ENCODE assay signal across 12 mouse cellular contexts in genomic region chr17:28907959-28908358, GRCm38 (mm10). TPM values are rescaled to one million over a fixed set of nuclear protein-coding genes. Genes with fewer than 3 reads are reported as not detected.
DNase-seq lines count a peak whose midpoint lies in the region; ATAC-seq lines count a peak whose summit lies in the region.
"Had no signal": no experiment of that assay in that cellular context is flagged by ENCODE, and none has a peak within 500 bp of the region (broad histone marks: within the 10 kb centered on the region; RNA-seq: fewer than 3 reads in every experiment).

No protein-coding gene starts in this region.

- no peak for DNase-seq in midbrain, embryonic 11.5 days (ENCODE audit: low spot score, missing footprints)
- DNase-seq in left cerebral cortex, adult 18-20 months (ENCODE audit: low spot score in 2 of 2): peak; percentile 24 to 61
- peak; percentile 53 for DNase-seq in right cerebral cortex, postnatal 4 days
- DNase-seq in kidney, adult 8-10 months: no peak
- DNase-seq: kidney, adult 11 months had no signal

- H3K27ac ChIP-seq in forebrain, embryonic 16.5 days (ENCODE audit: low read length): peak overlapping the region; percentile 50; the same call in 1 of the 2 replicates
- no peak overlapping the region for H3K27ac ChIP-seq in forebrain, embryonic 12.5 days
- H3K27ac ChIP-seq in midbrain, embryonic 16.5 days (ENCODE audit: low read length): peak overlapping the region; percentile 50; the same call in 1 of the 2 replicates
- no peak overlapping the region for H3K27ac ChIP-seq in midbrain, embryonic 11.5 days (ENCODE audit: low read depth, low read length)
- no peak overlapping the region for H3K27ac ChIP-seq in heart, embryonic 12.5 days (ENCODE audit: poor library complexity, severe bottlenecking)

- H3K27me3 ChIP-seq in forebrain, embryonic 16.5 days (replicated peaks; ENCODE audit: control insufficient read depth, insufficient read depth, low read length): 0 out of 2 replicates have a peak, but pooled peaks cover 4% of the 10 kb centered on the region
- H3K27me3 ChIP-seq in forebrain, embryonic 12.5 days: peaks cover 23% of the 10 kb centered on the region
- no peaks in the 10 kb centered on the region for H3K27me3 ChIP-seq in midbrain, embryonic 16.5 days (ENCODE audit: control insufficient read depth, insufficient read depth, low read depth, low read length)
- H3K27me3 ChIP-seq in midbrain, embryonic 11.5 days (ENCODE audit: control insufficient read depth, insufficient read depth, low read length): peaks cover 3% of the 10 kb centered on the region; the same call in 1 of the 2 replicates
- peaks cover 19% of the 10 kb centered on the region for H3K27me3 ChIP-seq in heart, embryonic 12.5 days (replicated peaks)

- no peak overlapping the region for H3K9ac ChIP-seq in forebrain, embryonic 16.5 days (replicated peaks; ENCODE audit: low read depth, low read length)
- no peak overlapping the region for H3K9ac ChIP-seq in forebrain, embryonic 12.5 days
- H3K9ac ChIP-seq in midbrain, embryonic 16.5 days (ENCODE audit: low read depth, low read length): no peak overlapping the region
- no peak overlapping the region for H3K9ac ChIP-seq in midbrain, embryonic 11.5 days (ENCODE audit: low read length)
- H3K9ac ChIP-seq in heart, embryonic 12.5 days: no peak overlapping the region

- H3K4me3 ChIP-seq in forebrain, embryonic 16.5 days (replicated peaks; ENCODE audit: low read length): no peak overlapping the region
- no peak overlapping the region for H3K4me3 ChIP-seq in forebrain, embryonic 12.5 days (replicated peaks)
- H3K4me3 ChIP-seq in midbrain, embryonic 16.5 days (ENCODE audit: low read depth, low read length): no peak overlapping the region
- no peak overlapping the region for H3K4me3 ChIP-seq in midbrain, embryonic 11.5 days (ENCODE audit: low read depth, low read length)
- no peak overlapping the region for H3K4me3 ChIP-seq in heart, embryonic 12.5 days
- H3K4me3 ChIP-seq: megakaryocyte, embryonic 14.5 days had no signal

- no peaks in the 10 kb centered on the region for H3K9me3 ChIP-seq in forebrain, embryonic 16.5 days (ENCODE audit: control insufficient read depth, low read length)
- no peaks in the 10 kb centered on the region for H3K9me3 ChIP-seq in forebrain, embryonic 12.5 days
- H3K9me3 ChIP-seq in midbrain, embryonic 16.5 days (replicated peaks; ENCODE audit: control insufficient read depth, low read length, poor library complexity, severe bottlenecking): no peaks in the 10 kb centered on the region
- no peaks in the 10 kb centered on the region for H3K9me3 ChIP-seq in midbrain, embryonic 11.5 days (ENCODE audit: control insufficient read depth, low read length)
- H3K9me3 ChIP-seq in heart, embryonic 12.5 days (replicated peaks): no peaks in the 10 kb centered on the region
- H3K9me3 ChIP-seq: megakaryocyte, embryonic 14.5 days had no signal

- H3K4me2 ChIP-seq in forebrain, embryonic 16.5 days (ENCODE audit: low read length): no peak overlapping the region
- H3K4me2 ChIP-seq in forebrain, embryonic 12.5 days: no peak overlapping the region
- H3K4me2 ChIP-seq in midbrain, embryonic 16.5 days (ENCODE audit: low read length): no peak overlapping the region
- H3K4me2 ChIP-seq in midbrain, embryonic 11.5 days: no peak overlapping the region
- H3K4me2 ChIP-seq in heart, embryonic 12.5 days: no peak overlapping the region

- H3K4me1 ChIP-seq in forebrain, embryonic 16.5 days (replicated peaks; ENCODE audit: control insufficient read depth, insufficient read depth, low read length): peaks cover 20% of the 10 kb centered on the region
- H3K4me1 ChIP-seq in forebrain, embryonic 12.5 days: peaks cover 18% of the 10 kb centered on the region
- peaks cover 21% of the 10 kb centered on the region for H3K4me1 ChIP-seq in midbrain, embryonic 16.5 days (ENCODE audit: control insufficient read depth, insufficient read depth, low read length)
- peaks cover 12% of the 10 kb centered on the region for H3K4me1 ChIP-seq in midbrain, embryonic 11.5 days (ENCODE audit: control insufficient read depth, insufficient read depth, low read length)
- H3K4me1 ChIP-seq in heart, embryonic 12.5 days (replicated peaks): peaks cover 16% of the 10 kb centered on the region

- H3K36me3 ChIP-seq in forebrain, embryonic 16.5 days (ENCODE audit: control insufficient read depth, insufficient read depth): no peaks in the 10 kb centered on the region
- H3K36me3 ChIP-seq in forebrain, embryonic 12.5 days (replicated peaks): no peaks in the 10 kb centered on the region
- H3K36me3 ChIP-seq in midbrain, embryonic 16.5 days (ENCODE audit: control insufficient read depth, insufficient read depth, low read length): no peaks in the 10 kb centered on the region
- H3K36me3 ChIP-seq in midbrain, embryonic 11.5 days (ENCODE audit: control insufficient read depth, insufficient read depth, low read length): no peaks in the 10 kb centered on the region
- no peaks in the 10 kb centered on the region for H3K36me3 ChIP-seq in heart, embryonic 12.5 days

- WGBS in forebrain, embryonic 16.5 days: 48% methylated on average over 7 of the region's 7 CpGs
- WGBS in forebrain, embryonic 12.5 days: 75% methylated on average over 7 of the region's 7 CpGs
- WGBS in midbrain, embryonic 16.5 days: 50% methylated on average over 7 of the region's 7 CpGs
- 81% methylated on average over 6 of the region's 7 CpGs for WGBS in midbrain, embryonic 11.5 days
- 84% methylated on average over 6 of the region's 7 CpGs for WGBS in heart, embryonic 12.5 days

- ATAC-seq in forebrain, embryonic 16.5 days: no peak
- ATAC-seq in forebrain, embryonic 12.5 days (ENCODE audit: low FRiP score): no peak
- no peak for ATAC-seq in midbrain, embryonic 16.5 days
- no peak for ATAC-seq in midbrain, embryonic 11.5 days (ENCODE audit: low FRiP score)
- no peak for ATAC-seq in heart, embryonic 12.5 days (ENCODE audit: insufficient number of reproducible peaks, low FRiP score)

RNA-seq across cellular contexts. Expression of gene 4930539E08Rik, which starts 7.2 kb away (rescaled TPM):
- polyA plus RNA-seq in forebrain, embryonic 16.5 days (2015; fragmentation: Nextera tagmentation; extraction: Ambion mirVana): 0.53 and 1.8 TPM in 2 replicates
- 0.23 TPM in 2 replicates for polyA plus RNA-seq in forebrain, embryonic 12.5 days (2016; fragmentation: Nextera tagmentation; extraction: Ambion mirVana)
- 3.0 and 4.0 TPM in 2 replicates for polyA plus RNA-seq in midbrain, embryonic 16.5 days (2015; fragmentation: Nextera tagmentation; extraction: Ambion mirVana)
- 0.10 TPM in 1 of 2 replicates, not detected in the other for polyA plus RNA-seq in midbrain, embryonic 11.5 days (2014; fragmentation: Nextera tagmentation; extraction: Ambion mirVana)
- 10 to 100 TPM in 1 of 2 experiments, 1 to 10 TPM in 1; 8.6 to 10.7 TPM for total RNA-seq in left cerebral cortex, adult 18-20 months (2021)
- 0.04 and 0.06 TPM in 2 replicates for polyA plus RNA-seq in heart, embryonic 12.5 days (2016; fragmentation: Nextera tagmentation; extraction: Ambion mirVana)

RNA-seq across cellular contexts. Expression of gene Pxt1, which starts 35.7 kb away (rescaled TPM):
- polyA plus RNA-seq in forebrain, embryonic 16.5 days (2015; fragmentation: Nextera tagmentation; extraction: Ambion mirVana): not detected in 2 replicates
- polyA plus RNA-seq in forebrain, embryonic 12.5 days (2016; fragmentation: Nextera tagmentation; extraction: Ambion mirVana): 0.44 TPM in 1 of 2 replicates, not detected in the other
- not detected in 2 replicates for polyA plus RNA-seq in midbrain, embryonic 16.5 days (2015; fragmentation: Nextera tagmentation; extraction: Ambion mirVana)
- not detected in 2 replicates for polyA plus RNA-seq in midbrain, embryonic 11.5 days (2014; fragmentation: Nextera tagmentation; extraction: Ambion mirVana)
- total RNA-seq in left cerebral cortex, adult 18-20 months (2021): not detected
- polyA plus RNA-seq in heart, embryonic 12.5 days (2016; fragmentation: Nextera tagmentation; extraction: Ambion mirVana): not detected in 2 replicates
- total RNA-seq: common myeloid progenitor, adult 5-6 weeks; liver, adult 2 months had no signal
- polyA plus RNA-seq: liver, adult 2 months had no signal

RNA-seq across cellular contexts. Expression of gene Kctd20, which starts 43.8 kb away (rescaled TPM):
- polyA plus RNA-seq in forebrain, embryonic 16.5 days (2015; fragmentation: Nextera tagmentation; extraction: Ambion mirVana): 123 and 135 TPM in 2 replicates
- 127 and 129 TPM in 2 replicates for polyA plus RNA-seq in forebrain, embryonic 12.5 days (2016; fragmentation: Nextera tagmentation; extraction: Ambion mirVana)
- polyA plus RNA-seq in midbrain, embryonic 16.5 days (2015; fragmentation: Nextera tagmentation; extraction: Ambion mirVana): 92.4 and 93.4 TPM in 2 replicates
- 92.4 and 97.4 TPM in 2 replicates for polyA plus RNA-seq in midbrain, embryonic 11.5 days (2014; fragmentation: Nextera tagmentation; extraction: Ambion mirVana)
- total RNA-seq in left cerebral cortex, adult 18-20 months (2021): 10 to 100 TPM; 67.7 to 71.2 TPM
- polyA plus RNA-seq in heart, embryonic 12.5 days (2016; fragmentation: Nextera tagmentation; extraction: Ambion mirVana): 75.8 and 77.5 TPM in 2 replicates

RNA-seq across cellular contexts. Expression of gene Pnpla1, which starts 49.7 kb away (rescaled TPM):
- polyA plus RNA-seq in forebrain, embryonic 16.5 days (2015; fragmentation: Nextera tagmentation; extraction: Ambion mirVana): not detected in 2 replicates
- not detected in 2 replicates for polyA plus RNA-seq in forebrain, embryonic 12.5 days (2016; fragmentation: Nextera tagmentation; extraction: Ambion mirVana)
- 0.06 TPM in 1 of 2 replicates, not detected in the other for polyA plus RNA-seq in midbrain, embryonic 16.5 days (2015; fragmentation: Nextera tagmentation; extraction: Ambion mirVana)
- not detected in 2 replicates for polyA plus RNA-seq in midbrain, embryonic 11.5 days (2014; fragmentation: Nextera tagmentation; extraction: Ambion mirVana)
- total RNA-seq in left cerebral cortex, adult 18-20 months (2021): under 1 TPM; 0.53 to 0.54 TPM
- polyA plus RNA-seq in heart, embryonic 12.5 days (2016; fragmentation: Nextera tagmentation; extraction: Ambion mirVana): 0.05 TPM in 1 of 2 replicates, not detected in the other
- total RNA-seq: common myeloid progenitor, adult 5-6 weeks; liver, adult 2 months had no signal
- polyA plus RNA-seq: liver, adult 2 months had no signal

Comparison
In these comparisons a context has a peak if more than half of its experiments do, and no peak if none do; other contexts are left out.
1. H3K27ac ChIP-seq: peak in forebrain, embryonic 16.5 days (single experiment) and midbrain, embryonic 16.5 days (single experiment); none in forebrain, embryonic 12.5 days (single experiment), midbrain, embryonic 11.5 days (single experiment) and heart, embryonic 12.5 days (single experiment).
2. DNase-seq: peak in left cerebral cortex, adult 18-20 months (2 of 2) and right cerebral cortex, postnatal 4 days (single experiment); none in midbrain, embryonic 11.5 days (single experiment) and kidney, adult 8-10 months (0 of 2).